Mouse (Mus musculus) mesoderm, embryonic 11.5 days (tissue): ENCODE results near the gene Cyb5r3.
"Not testable (repeated sequence)": the region's sequence is repeated elsewhere in the genome, so short reads cannot be mapped to it uniquely, and the experiment has no call there.

Experiments
- DNase-seq: peaks from one replicate; pipeline ENCODE4 v3.0.0-alpha.2; 2012; ENCODE audit warnings: low read depth, low spot score

The Cyb5r3 gene

GRCm38 (mm10) chr15:83150694-83151093, 21.7 kb downstream of the Cyb5r3 start:
- no peak for DNase-seq

GRCm38 (mm10) chr15:83150073-83150442, 22.3 kb downstream of the Cyb5r3 start:
- DNase-seq: no peak

- DNase-seq: peak; percentile 99
These were observed 23.0 kb downstream of the Cyb5r3 start, which contains the start of gene Poldip3 for GRCm38 (mm10) chr15:83149196-83150072. Gene Poldip3 (minus strand): TSS chr15:83149384.

GRCm38 (mm10) chr15:83148801-83149195, 23.6 kb downstream of the Cyb5r3 start:
- no peak for DNase-seq

GRCm38 (mm10) chr15:83148395-83148794, 24.0 kb downstream of the Cyb5r3 start:
- DNase-seq: no peak

GRCm38 (mm10) chr15:83145541-83145940, 26.9 kb downstream of the Cyb5r3 start:
- no peak for DNase-seq

GRCm38 (mm10) chr15:83142861-83143260, 29.5 kb downstream of the Cyb5r3 start:
- no peak for DNase-seq

GRCm38 (mm10) chr15:83135654-83136053, 36.7 kb downstream of the Cyb5r3 start:
- DNase-seq: no peak

- no peak for DNase-seq
These were observed 37.7 kb downstream of the Cyb5r3 start for GRCm38 (mm10) chr15:83134671-83135070.

- no peak for DNase-seq
These were observed 42.7 kb downstream of the Cyb5r3 start for GRCm38 (mm10) chr15:83129530-83130231.

GRCm38 (mm10) chr15:83127037-83127436, 45.4 kb downstream of the Cyb5r3 start:
- not testable (repeated sequence) for DNase-seq

GRCm38 (mm10) chr15:83126582-83126981, 45.8 kb downstream of the Cyb5r3 start:
- no peak for DNase-seq

GRCm38 (mm10) chr15:83124625-83125024, 47.8 kb downstream of the Cyb5r3 start:
- no peak for DNase-seq

GRCm38 (mm10) chr15:83122566-83123145, 49.7 kb downstream of the Cyb5r3 start, which contains the start of gene Rrp7a:
Gene Rrp7a (minus strand): TSS chr15:83122801.
- DNase-seq: peak; percentile 91

GRCm38 (mm10) chr15:83121709-83122565, 50.5 kb downstream of the Cyb5r3 start:
- peak; percentile 57 for DNase-seq

- DNase-seq: peak; percentile 25
These were observed 54.0 kb downstream of the Cyb5r3 start for GRCm38 (mm10) chr15:83118360-83118759.

- DNase-seq: no peak
These were observed 57.3 kb downstream of the Cyb5r3 start for GRCm38 (mm10) chr15:83115071-83115470.

GRCm38 (mm10) chr15:83114106-83114505, 58.3 kb downstream of the Cyb5r3 start:
- DNase-seq: no peak

- peak; percentile 64 for DNase-seq
These were observed 59.5 kb downstream of the Cyb5r3 start for GRCm38 (mm10) chr15:83112898-83113297.

GRCm38 (mm10) chr15:83111874-83112273, 60.5 kb downstream of the Cyb5r3 start:
- DNase-seq: no peak

- DNase-seq: no peak
These were observed 61.1 kb downstream of the Cyb5r3 start for GRCm38 (mm10) chr15:83111290-83111689.
